Mouse (Mus musculus) CD4-positive, CD25-positive, alpha-beta regulatory T cell, adult 9 weeks (primary cell): ENCODE results near the gene Lrrc32. TPM values are rescaled to one million over a fixed set of nuclear protein-coding genes. Genes with fewer than 3 reads are reported as not detected.

Source experiments
- polyA plus RNA-seq: library from polyadenylated mRNA; unstranded; fragments of 100-300 nt; shearing (Covaris generic); gene quantifications from one replicate; pipeline ENCODE4 v1.2.1, GENCODE M21; 2017

The Lrrc32 gene
- 109 TPM for polyA plus RNA-seq

DNA sequence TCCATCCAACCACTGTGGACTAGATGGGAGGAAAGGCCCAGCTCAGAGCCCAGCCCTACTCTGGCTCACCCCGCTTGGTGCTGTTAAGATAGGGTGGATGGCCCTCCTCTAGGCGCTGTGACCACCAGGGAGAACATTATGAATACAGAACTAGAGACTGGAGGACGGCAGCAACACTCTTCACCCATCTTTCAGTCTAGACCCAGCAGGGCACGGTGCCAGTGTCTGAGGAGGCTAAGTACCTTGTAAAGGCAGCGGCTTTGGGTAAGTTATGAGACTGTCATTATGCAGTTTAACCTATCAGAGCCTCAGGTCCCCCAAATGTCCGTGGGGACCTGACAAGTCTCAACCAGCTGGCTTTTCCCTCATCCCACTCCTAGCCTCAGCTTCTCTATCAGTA is at the start of gene Lrrc32:
Gene Lrrc32, plus strand, starts transcription at position 153 of the 400 bp plus-strand sequence.

DNA sequence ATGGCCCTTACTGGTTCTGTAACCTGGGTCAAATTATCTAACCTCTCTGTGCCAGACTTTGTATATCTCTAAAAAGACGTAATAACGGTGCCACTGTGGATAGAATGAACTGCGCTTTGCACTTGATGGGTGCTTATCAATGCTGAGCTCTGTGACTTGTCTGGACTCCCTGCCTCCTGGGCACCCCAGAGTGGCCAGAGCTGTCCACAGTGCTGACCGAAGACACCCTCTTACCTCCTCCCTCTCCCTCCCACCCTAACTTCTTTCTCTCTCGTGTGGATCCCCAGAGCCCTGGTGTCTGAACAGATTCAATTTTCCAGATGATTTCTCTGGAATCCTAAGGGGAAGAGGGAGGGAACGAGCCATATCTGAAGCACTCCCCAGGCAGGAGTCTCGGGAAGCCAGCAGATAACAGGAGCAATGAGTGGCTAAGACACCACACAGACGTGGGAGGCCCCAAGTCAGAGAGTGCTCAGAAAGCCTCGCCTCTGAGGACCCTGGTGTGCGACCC is 49.1 kb upstream of the Lrrc32 start, which contains the start of gene Gucy2d:
Gene Gucy2d, plus strand, starts transcription at position 461 of the 511 bp plus-strand sequence.

Other genes with a start within 250 kb of the Lrrc32 start
- gene Acer3, start 168.1 kb upstream of the Lrrc32 start, polyA plus RNA-seq = 13.8 TPM
- gene Tsku, start 128.0 kb upstream of the Lrrc32 start, polyA plus RNA-seq = not detected
- gene Gucy2d, start 48.9 kb upstream of the Lrrc32 start, polyA plus RNA-seq = not detected
- 90.3 TPM for gene Emsy, start 167.5 kb downstream of the Lrrc32 start, polyA plus RNA-seq
- 9.8 TPM for gene Thap12, start 213.8 kb downstream of the Lrrc32 start, polyA plus RNA-seq